Mouse (Mus musculus) liver, embryonic 12.5 days (tissue): ENCODE data around the gene Tmem198b. TPM values are rescaled to one million over a fixed set of nuclear protein-coding genes. Genes with fewer than 3 reads are reported as not detected.
"Not testable (repeated sequence)": the region's sequence is repeated elsewhere in the genome, so short reads cannot be mapped to it uniquely, and the experiment has no call there.

Source experiments
- ATAC-seq: fragments of 200-750 bp; cut with Nextera tagmentation; 2 replicates; pipeline ENCODE4 v1.8.0; 2017; ENCODE audit warnings: moderate number of reproducible peaks, mild to moderate bottlenecking, moderate library complexity
- H3K27ac ChIP-seq: fragments of 300-500 bp; sonication (generic); 2 replicates; pipeline ENCODE4 v1.5.1; 2016; ENCODE audit warnings: mild to moderate bottlenecking
- H3K27me3 ChIP-seq: fragments of 300-500 bp; sonication (generic); replicated peaks from 2 replicates; pipeline ENCODE4 v1.6.1; 2016; ENCODE audit warnings: mild to moderate bottlenecking, moderate library complexity
- H3K36me3 ChIP-seq: fragments of 300-500 bp; sonication (generic); 2 replicates; pipeline ENCODE4 v1.6.1; 2016; ENCODE audit warnings: mild to moderate bottlenecking, moderate library complexity
- H3K4me1 ChIP-seq: fragments of 300-500 bp; sonication (generic); 2 replicates; pipeline ENCODE4 v1.6.1; 2016
- H3K4me2 ChIP-seq: fragments of 300-500 bp; sonication (generic); 2 replicates; pipeline ENCODE4 v1.6.1; 2016; ENCODE audit warnings: mild to moderate bottlenecking, moderate library complexity
- H3K4me3 ChIP-seq: fragments of 300-500 bp; sonication (generic); 2 replicates; pipeline ENCODE4 v1.5.1; 2016; ENCODE audit warnings: mild to moderate bottlenecking, moderate library complexity
- H3K9ac ChIP-seq: fragments of 300-500 bp; sonication (generic); 2 replicates; pipeline ENCODE4 v1.6.1; 2016; ENCODE audit warnings: mild to moderate bottlenecking, moderate library complexity
- H3K9me3 ChIP-seq: fragments of 300-500 bp; sonication (generic); replicated peaks from 2 replicates; pipeline ENCODE4 v1.6.1; 2016; ENCODE audit warnings: mild to moderate bottlenecking, moderate library complexity
- WGBS: fragments of 180-500 bp; shearing (Covaris S2); methylation state at CpG from one replicate; pipeline ENCODE4 v1.1.7; 2016; ENCODE audit not compliant: insufficient replicate concordance; 5-methylcytosine and 5-hydroxymethylcytosine counted together
- polyA plus RNA-seq: library from polyadenylated mRNA; unstranded; fragments of >200 nt; fragmentation: Nextera tagmentation; extraction: Ambion mirVana; gene quantifications from 2 replicates; pipeline ENCODE4 v1.2.1, GENCODE M21; 2016

The Tmem198b gene
- 3.7 and 3.9 TPM in 2 replicates for polyA plus RNA-seq

DNA sequence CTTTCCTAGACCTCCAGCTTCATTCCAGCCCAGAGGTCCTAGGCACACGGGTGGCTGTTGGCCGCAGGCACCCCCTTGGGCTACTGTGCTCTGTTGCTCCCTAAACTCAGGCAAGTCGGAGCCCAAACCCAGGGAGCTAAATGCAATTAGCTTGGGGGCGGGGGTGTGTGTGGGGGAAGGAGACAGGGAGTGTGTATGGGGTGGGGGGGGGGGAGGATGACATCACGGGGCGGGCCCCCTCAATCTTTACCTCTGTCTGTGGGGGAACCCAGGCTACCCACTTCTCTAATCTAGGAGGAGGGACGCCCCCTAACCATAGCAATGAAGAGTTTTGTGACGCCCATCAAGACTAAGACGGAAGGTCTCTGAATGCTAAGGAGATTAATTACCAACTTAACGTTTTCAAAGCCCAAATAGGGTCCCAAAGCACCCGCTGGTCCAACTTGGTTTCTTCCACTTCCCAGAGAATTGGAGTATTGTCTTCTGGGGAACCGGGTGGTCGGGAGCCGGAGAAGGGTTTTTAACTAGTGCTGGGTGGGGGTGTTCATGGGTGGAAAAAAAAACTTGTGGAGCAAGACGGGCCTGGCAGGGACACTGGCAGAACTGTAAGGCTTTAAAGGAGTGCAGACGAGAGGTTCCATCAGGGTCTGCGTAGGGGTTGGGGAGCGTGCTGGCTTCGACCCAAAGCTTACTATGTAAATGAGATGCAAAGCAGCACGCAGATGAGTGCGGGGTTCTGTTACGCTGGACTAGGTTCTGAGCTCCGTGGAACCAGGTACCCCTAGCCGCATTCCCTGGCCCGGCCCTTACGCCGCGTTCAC is at the start of gene Tmem198b:
Gene Tmem198b (minus strand): TSS at position 100 of the 821 bp plus-strand sequence.
- Histone ChIP-seq H3K4me2 (peak within 1 kb of the TSS; percentile 94), H3K9me3 (no peaks in the 10 kb centered on the region), H3K27me3 (peaks cover 4% of the 10 kb centered on the region), H3K4me3 (peak within 1 kb of the TSS; percentile 82), H3K36me3 (peaks cover 42% of the 10 kb centered on the region), H3K27ac (peak within 1 kb of the TSS; percentile 93), H3K9ac (peak within 1 kb of the TSS; percentile 88), H3K4me1 (peaks cover 54% of the 10 kb centered on the region)
- peak; percentile 46 for ATAC-seq
- under 1% methylated on average over 28 of the region's 28 CpGs for WGBS

DNA sequence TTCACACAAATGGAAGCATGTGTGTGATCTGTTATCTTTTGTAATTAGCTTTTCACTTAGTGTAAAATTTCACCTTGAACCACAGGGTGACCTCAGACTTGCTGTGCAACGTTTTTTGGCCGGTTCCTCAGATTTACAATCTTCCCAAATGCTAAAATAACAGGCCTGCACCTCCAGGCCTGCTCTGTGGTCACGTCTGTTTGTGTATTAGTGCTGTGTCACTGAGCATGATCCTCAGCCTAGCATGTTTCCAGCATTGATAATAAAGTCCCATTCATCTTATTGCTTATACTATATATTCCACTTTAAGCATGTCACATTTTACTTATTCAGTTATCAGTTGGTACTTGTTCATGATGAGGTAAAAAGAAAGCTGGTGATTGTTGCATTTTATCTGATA is 46.2 kb upstream of the Tmem198b start:
- ATAC-seq, result no peak
- peaks cover 73% of the 10 kb centered on the region for H3K36me3 ChIP-seq

DNA sequence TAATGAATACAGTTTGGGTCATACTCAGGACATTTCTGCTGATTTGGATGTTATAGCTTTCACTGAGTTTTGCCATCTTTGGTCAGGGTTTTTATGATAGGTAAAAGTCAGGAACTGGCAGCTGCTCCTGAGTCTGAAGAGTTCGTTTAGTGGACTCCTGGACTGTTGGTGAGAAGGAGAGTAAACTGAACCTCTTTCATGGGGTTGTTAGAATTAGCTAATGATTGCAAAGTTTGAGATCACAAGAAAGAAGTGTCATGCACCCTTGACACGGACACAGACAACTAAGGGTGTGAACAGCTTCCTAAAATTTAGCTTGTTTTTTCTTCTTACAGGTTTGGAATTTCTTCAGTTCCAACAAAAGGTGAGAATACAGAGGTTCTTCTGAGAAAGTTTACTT is 44.3 kb upstream of the Tmem198b start:
- 66% methylated on average over 2 of the region's 2 CpGs for WGBS
- Histone ChIP-seq H3K27ac (no peak overlapping the region), H3K4me2 (no peak overlapping the region), H3K27me3 (no peaks in the 10 kb centered on the region), H3K4me3 (no peak overlapping the region), H3K9ac (no peak overlapping the region), H3K4me1 (no peaks in the 10 kb centered on the region), H3K36me3 (peaks cover 79% of the 10 kb centered on the region), H3K9me3 (no peaks in the 10 kb centered on the region)
- no peak for ATAC-seq

More for the DNA sequence above, 46.2 kb upstream of the Tmem198b start:
- Histone ChIP-seq H3K27ac (no peak overlapping the region), H3K4me3 (no peak overlapping the region), H3K9me3 (no peaks in the 10 kb centered on the region), H3K9ac (no peak overlapping the region), H3K27me3 (no peaks in the 10 kb centered on the region), H3K4me1 (no peaks in the 10 kb centered on the region), H3K4me2 (no peak overlapping the region)
- 67% methylated on average over 3 of the region's 3 CpGs for WGBS

GRCm38 (mm10) chr10:128846664-128847063 is 42.5 kb upstream of the Tmem198b start:
- Histone ChIP-seq H3K4me3 (no peak overlapping the region), H3K9ac (no peak overlapping the region), H3K36me3 (peaks cover 83% of the 10 kb centered on the region), H3K9me3 (no peaks in the 10 kb centered on the region), H3K27me3 (no peaks in the 10 kb centered on the region), H3K27ac (no peak overlapping the region), H3K4me2 (no peak overlapping the region), H3K4me1 (no peaks in the 10 kb centered on the region)
- WGBS, result 78% methylated on average over 4 of the region's 4 CpGs
- no peak for ATAC-seq

DNA sequence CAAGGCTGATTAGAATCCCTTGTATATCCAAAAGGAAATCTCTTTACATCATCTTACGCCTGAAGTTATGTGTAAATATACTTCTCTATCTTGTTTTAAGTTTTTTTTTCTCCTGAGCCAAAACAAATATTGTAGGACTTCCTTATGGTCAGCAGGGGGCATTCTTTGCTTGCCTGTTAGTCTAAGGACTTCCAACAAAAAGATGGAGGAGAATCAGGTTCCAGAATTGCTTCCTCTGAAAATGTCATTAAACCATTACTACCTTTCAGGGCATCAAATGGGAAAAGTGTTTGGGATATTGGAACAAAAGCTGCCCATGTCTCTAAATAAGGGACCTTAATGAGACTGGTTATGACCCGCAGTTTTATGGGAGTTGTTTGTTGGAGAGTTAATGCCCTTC is 41.3 kb upstream of the Tmem198b start:
- no peak overlapping the region for H3K4me2 ChIP-seq
- H3K36me3 ChIP-seq, result peaks cover 85% of the 10 kb centered on the region
- no peak overlapping the region for H3K4me3 ChIP-seq
- H3K27ac ChIP-seq, result no peak overlapping the region
- ATAC-seq, result no peak
- WGBS, result 89% methylated on average over 2 of the region's 2 CpGs
- peaks cover 11% of the 10 kb centered on the region for H3K4me1 ChIP-seq
- no peaks in the 10 kb centered on the region for H3K9me3 ChIP-seq
- no peaks in the 10 kb centered on the region for H3K27me3 ChIP-seq
- H3K9ac ChIP-seq, result no peak overlapping the region

- Histone ChIP-seq H3K4me2 (no peak overlapping the region), H3K4me3 (no peak overlapping the region), H3K27me3 (no peaks in the 10 kb centered on the region), H3K36me3 (peaks cover 81% of the 10 kb centered on the region), H3K9me3 (no peaks in the 10 kb centered on the region), H3K27ac (no peak overlapping the region), H3K4me1 (peaks cover 33% of the 10 kb centered on the region), H3K9ac (no peak overlapping the region)
- no peak for ATAC-seq
- 90% methylated on average over 5 of the region's 5 CpGs for WGBS
These were observed 39.1 kb upstream of the Tmem198b start for GRCm38 (mm10) chr10:128843260-128843659.

GRCm38 (mm10) chr10:128840612-128841011 is 36.4 kb upstream of the Tmem198b start:
- Histone ChIP-seq H3K27me3 (no peaks in the 10 kb centered on the region), H3K4me2 (peak overlapping the region; percentile 27), H3K9me3 (no peaks in the 10 kb centered on the region), H3K4me3 (no peak overlapping the region), H3K27ac (peak overlapping the region; percentile 70), H3K9ac (no peak overlapping the region), H3K36me3 (peaks cover 77% of the 10 kb centered on the region), H3K4me1 (peaks cover 37% of the 10 kb centered on the region)
- ATAC-seq, result peak; percentile 66

- H3K4me1 ChIP-seq, result peaks cover 37% of the 10 kb centered on the region
- peak; percentile 74 for ATAC-seq
- H3K9ac ChIP-seq, result 0 out of 2 replicates have a peak overlapping the region, but pooled peaks have one; percentile 29
- H3K27ac ChIP-seq, result peak overlapping the region; percentile 64
- no peaks in the 10 kb centered on the region for H3K9me3 ChIP-seq
- no peaks in the 10 kb centered on the region for H3K27me3 ChIP-seq
- H3K4me3 ChIP-seq, result no peak overlapping the region
- peaks cover 80% of the 10 kb centered on the region for H3K36me3 ChIP-seq
- H3K4me2 ChIP-seq, result peak overlapping the region; percentile 27
These were observed 35.3 kb upstream of the Tmem198b start for GRCm38 (mm10) chr10:128839434-128839833.

DNA sequence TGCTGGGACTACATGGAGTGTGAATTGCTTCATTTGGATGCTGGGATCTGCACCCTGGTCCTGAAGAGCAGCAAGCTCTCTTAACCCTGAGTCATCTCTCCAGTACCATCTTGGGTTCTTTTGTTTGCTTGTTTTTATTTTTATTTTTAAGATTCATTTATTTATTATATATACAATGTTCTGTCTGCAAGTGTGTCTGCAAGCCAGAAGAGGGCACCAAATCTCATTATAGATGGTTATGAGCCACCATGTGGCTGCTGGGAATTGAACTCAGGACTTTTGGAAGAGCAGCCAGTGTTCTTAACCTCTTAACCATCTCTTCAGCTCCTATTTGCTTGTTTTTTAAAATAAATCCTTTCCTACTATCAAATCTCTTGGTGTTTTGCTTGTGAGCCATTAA is 33.2 kb upstream of the Tmem198b start:
- Histone ChIP-seq H3K4me3 (no peak overlapping the region), H3K9ac (no peak overlapping the region), H3K27me3 (no peaks in the 10 kb centered on the region), H3K9me3 (no peaks in the 10 kb centered on the region), H3K36me3 (peaks cover 86% of the 10 kb centered on the region), H3K4me1 (peaks cover 37% of the 10 kb centered on the region), H3K27ac (no peak overlapping the region), H3K4me2 (no peak overlapping the region)
- ATAC-seq, result no peak

DNA sequence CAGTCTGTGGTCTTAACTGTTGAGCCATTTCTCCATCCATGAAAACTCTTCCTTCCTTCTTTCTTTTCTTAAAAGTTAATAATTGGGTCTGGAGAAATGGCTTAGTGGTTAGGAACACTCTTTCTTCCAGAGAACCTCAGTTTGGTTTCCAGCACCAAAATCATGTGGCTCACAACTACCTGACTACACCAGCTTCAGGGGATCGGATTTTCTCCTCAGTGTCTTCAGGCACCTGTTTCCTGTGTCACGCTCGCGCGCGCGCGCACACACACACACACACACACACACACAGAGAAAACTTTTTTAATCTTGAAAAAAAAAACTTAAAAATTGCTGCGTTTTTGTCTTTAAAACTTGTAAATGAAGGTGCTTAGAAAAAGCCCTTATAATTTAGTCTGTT is 19.7 kb upstream of the Tmem198b start:
- WGBS, result 91% methylated on average over 9 of the region's 9 CpGs
- Histone ChIP-seq H3K9me3 (no peaks in the 10 kb centered on the region), H3K27ac (no peak overlapping the region), H3K4me1 (peaks cover 30% of the 10 kb centered on the region), H3K4me2 (peak overlapping the region; percentile 20; the same call in 1 of the 2 replicates), H3K4me3 (no peak overlapping the region), H3K9ac (no peak overlapping the region), H3K36me3 (peaks cover 51% of the 10 kb centered on the region), H3K27me3 (no peaks in the 10 kb centered on the region)
- no peak for ATAC-seq

DNA sequence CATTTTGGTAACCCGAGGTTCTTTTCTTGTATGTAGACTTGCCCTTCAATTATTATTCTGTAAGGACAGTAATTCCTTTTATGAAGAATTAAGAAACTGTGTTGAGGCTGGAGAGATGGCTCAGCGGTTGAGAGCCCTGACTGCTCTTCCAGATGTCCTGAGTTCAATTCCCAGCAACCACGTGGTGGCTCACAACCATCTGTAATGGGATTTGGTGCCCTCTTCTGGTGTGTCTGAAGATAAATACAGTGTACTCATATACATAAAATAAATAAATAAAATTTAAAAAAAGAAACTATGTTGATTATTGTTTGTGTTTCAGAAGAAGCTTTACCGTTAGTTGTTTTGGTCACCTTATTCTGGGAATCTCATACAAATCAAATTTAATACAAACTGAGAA is 18.9 kb upstream of the Tmem198b start:
- peak overlapping the region; percentile 89 for H3K9ac ChIP-seq
- H3K9me3 ChIP-seq, ATAC-seq, H3K27me3 ChIP-seq, H3K27ac ChIP-seq: not testable (repeated sequence)
- peak overlapping the region; percentile 92 for H3K4me3 ChIP-seq
- peaks cover 53% of the 10 kb centered on the region for H3K36me3 ChIP-seq
- H3K4me2 ChIP-seq, result peak overlapping the region; percentile 86
- H3K4me1 ChIP-seq, result peaks cover 30% of the 10 kb centered on the region
- WGBS, result 58% methylated on average over 4 of the region's 4 CpGs

DNA sequence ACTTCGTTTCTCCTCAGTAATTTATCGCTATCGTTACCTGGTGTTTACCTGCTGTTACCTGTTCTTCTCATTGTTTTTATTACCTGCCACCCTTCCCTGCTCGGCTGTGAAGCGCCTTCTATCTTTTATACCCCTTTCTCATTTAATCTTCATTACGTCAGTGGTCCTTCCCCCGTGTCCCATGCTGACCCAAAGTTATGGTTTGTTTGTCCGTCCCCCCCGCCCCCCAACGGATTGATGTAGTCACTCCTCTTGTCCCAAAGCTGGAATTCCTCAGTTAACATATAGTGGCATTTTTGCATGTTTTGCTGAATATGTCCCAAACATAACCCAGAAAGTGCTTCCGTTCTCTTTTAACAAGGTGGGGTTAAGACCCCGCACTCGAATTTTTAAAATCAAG is 18.0 kb upstream of the Tmem198b start:
- peak overlapping the region; percentile 86 for H3K4me2 ChIP-seq
- no peaks in the 10 kb centered on the region for H3K27me3 ChIP-seq
- peaks cover 53% of the 10 kb centered on the region for H3K36me3 ChIP-seq
- peak overlapping the region; percentile 79 for H3K27ac ChIP-seq
- WGBS, result 2% methylated on average over 13 of the region's 13 CpGs
- no peaks in the 10 kb centered on the region for H3K9me3 ChIP-seq
- peak overlapping the region; percentile 89 for H3K9ac ChIP-seq
- ATAC-seq, result no peak
- peak overlapping the region; percentile 92 for H3K4me3 ChIP-seq
- peaks cover 30% of the 10 kb centered on the region for H3K4me1 ChIP-seq
